Mouse (Mus musculus) CD4-positive, CD25-positive, alpha-beta regulatory T cell, adult 2 months (primary cell): ENCODE results near the gene Vps8.
"Not testable (repeated sequence)": the region's sequence is repeated elsewhere in the genome, so short reads cannot be mapped to it uniquely, and the experiment has no call there.

ENCODE experiments used
- DNase-seq: peaks from one replicate; pipeline ENCODE4 v3.0.0-alpha.2; 2012; ENCODE audit warnings: low read depth, low spot score

Vps8 gene

DNA sequence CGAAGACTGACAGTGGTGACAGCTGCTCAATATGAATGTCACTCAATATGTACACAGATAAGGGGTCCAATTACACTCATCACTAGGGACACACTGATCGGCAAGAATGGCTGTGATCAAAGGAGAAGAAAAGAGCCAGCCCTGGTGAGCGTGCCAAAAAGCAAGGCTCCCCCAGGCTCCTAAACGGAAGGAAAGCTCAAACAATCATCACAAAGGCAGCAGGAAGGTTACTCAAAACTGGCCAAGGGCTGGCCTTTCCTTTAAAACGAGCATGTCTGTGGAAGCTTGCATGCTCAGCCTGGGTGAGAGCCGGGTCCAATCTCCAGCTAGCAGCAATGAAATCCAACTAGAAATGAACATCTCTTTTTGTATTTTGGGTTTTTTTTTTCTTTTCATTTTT is 232.4 kb downstream of the Vps8 start:
- DNase-seq: no peak

DNA sequence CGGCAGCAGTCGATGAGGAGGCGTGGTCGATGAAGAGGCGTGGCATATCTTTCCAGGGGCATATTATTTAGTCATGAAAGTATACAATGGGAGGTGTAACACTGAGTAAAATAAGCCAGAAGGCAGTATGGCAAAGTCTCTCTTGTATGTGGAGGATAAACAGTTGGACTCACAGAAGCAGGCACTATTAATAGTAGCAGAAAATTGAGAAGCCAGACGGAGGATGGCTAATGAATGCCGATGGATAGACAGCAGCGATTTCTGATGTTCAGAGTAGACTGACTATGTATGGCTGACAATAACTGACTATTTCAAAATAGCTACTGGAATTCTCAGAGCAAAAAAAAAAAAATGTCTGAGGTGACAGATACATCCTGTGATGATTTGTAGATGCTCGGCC is 233.0 kb downstream of the Vps8 start:
- DNase-seq: no peak

DNA sequence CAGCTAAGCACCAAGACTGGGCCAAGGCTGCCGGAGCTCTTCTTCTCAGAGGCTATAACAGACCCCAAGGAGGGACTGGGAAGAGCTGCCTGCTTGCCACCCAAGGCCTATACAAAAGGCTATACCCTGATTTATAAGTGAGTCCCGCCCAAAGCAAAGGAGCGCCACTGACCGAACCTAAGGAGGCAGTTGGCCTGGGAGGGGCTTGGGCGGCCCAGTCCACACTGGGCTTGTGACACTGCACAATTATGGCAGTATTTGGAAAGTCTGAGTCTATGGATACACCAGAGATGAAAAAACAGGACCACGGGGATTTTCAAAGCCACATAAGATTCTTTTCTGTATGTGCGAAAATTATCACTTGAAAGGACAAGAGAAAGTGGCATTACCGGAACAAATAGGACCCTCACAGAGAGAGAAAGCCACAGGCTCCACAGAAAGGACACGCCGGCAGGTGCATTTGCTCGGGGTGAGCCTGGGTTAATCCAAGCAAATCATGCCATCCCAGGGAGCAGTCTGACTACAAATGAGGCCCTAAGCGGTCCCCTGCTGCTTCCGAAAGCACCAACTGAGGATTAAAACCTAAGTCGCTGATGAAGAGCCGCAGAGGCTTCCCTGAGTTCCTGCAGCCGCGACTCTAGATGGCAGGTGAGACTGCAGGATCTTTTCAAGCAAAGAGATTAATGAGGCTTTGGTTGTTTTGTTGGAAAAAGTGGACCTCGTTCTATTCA is 241.9 kb downstream of the Vps8 start:
- no peak for DNase-seq

- no peak for DNase-seq
Observed at GRCm38 (mm10) chr16:21665423-21665986, 242.6 kb downstream of the Vps8 start.

DNA sequence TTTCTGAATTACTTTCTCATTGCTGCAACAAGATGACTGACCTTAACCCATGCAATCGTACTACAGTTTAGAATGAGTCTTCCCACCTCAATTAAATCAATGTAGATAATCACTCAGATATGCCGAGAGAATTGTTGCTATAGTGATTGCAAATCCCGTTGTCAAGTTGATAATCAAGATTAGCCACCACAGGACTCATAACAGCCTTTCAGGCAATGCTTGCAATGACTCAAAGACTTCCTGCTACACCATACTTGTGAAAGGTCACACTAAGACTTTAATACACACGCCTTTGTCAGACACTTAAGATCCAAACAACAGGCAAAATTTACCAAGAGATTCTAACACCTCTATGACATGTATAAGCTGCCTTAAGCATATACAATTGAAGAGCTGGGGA is 249.0 kb downstream of the Vps8 start:
- DNase-seq: peak; percentile 60

- DNase-seq: not testable (repeated sequence)
Observed at GRCm38 (mm10) chr16:21673046-21673445, 250.1 kb downstream of the Vps8 start.

- not testable (repeated sequence) for DNase-seq
Observed at GRCm38 (mm10) chr16:21673651-21674050, 250.7 kb downstream of the Vps8 start.

DNA sequence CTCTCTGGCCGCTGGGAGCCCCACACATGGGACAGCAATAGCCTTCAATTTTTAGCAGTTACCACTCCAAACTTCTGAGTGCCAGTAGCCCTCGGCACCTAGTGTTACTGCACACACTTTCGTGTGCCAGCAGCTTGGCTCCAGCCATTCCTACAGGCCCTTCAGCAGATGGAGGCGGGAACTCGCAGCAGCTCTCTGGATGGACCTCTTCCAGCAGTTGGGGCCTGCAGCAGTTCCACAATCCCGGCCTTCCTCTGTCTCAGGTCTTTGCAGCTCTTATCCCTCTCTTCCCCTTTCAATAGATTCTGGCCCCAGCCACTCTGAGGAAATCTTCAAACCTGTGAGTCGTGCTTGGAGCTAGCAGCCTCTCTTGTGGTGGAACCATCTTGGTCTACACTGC is 253.9 kb downstream of the Vps8 start:
- DNase-seq: no peak

DNA sequence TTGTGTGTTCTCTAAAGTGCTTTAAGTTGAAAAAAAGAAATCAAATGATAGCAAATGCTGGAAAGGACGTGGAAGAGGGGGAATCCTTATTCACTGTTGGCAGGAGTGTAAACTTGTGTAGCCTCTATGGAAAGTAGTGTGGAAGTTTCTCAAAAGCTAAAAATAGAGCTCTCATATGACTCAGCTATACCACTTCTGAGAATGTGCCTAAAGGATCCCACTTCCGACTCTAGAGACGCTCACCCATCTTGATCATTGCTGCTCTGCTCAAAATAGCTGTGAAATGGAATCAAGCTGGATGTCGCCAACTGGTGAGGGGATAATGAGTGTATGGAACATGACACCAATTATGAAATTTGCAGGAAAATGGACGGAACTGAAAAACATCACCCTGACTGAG is 264.5 kb downstream of the Vps8 start:
- DNase-seq: no peak

GRCm38 (mm10) chr16:21689141-21689540 is 266.2 kb downstream of the Vps8 start:
- DNase-seq: peak; percentile 69

DNA sequence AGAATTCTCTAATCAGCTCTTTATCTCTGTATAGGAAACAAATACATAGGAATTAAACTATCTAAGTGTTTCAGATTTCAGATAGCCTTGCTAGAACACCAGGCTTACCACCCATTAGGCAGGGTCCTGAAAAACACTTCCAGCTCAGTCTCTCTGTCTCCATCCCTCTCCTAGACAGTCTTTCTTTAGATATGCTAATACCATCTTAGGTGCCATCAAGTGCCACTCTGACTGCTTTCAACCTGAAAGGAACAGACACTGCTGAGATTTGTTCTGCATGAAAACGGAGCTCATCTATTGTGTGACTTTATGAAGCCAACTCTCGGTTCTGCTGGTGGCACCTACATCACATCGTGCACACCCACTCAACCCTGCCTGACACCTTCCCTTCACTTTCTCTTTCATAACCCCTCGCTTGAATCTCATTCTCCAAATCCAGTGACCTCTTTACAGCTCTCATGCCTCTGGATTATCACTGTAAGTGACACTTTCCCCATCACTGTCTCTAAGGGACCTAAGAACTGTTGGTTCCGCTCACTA is 267.4 kb downstream of the Vps8 start:
- DNase-seq: peak; percentile 57

DNA sequence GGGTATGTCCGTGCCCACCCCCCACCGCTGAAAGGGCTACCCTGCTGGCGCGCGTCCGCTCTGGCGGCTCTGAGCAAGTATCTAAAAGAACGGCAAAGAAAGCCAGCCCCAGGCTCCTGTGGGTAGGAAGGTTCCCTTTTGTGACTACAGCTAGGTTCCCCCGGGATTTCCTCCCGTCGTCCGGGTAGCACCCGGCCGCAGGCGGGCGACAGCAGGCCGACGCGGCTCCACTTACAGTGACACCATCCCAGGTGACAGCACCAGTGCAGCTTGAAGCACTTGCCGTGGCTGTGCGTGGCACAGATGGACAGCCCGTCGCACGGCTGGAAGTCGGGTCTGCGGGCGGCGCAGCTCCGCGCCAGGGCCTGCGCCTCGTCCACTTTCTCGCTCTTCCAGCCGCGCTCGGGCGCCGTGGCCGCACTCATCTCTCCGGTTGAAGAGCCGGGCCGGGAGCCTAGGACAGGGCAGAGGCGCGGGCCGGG is 271.1 kb downstream of the Vps8 start:
- DNase-seq: peak; percentile 60
